Mouse (Mus musculus): ENCODE measurements around the gene Atxn1. TPM values are rescaled to one million over a fixed set of nuclear protein-coding genes. Genes with fewer than 3 reads are reported as not detected.

Atxn1 gene
- polyA plus RNA-seq, 1 experiment: not detected

DNA sequence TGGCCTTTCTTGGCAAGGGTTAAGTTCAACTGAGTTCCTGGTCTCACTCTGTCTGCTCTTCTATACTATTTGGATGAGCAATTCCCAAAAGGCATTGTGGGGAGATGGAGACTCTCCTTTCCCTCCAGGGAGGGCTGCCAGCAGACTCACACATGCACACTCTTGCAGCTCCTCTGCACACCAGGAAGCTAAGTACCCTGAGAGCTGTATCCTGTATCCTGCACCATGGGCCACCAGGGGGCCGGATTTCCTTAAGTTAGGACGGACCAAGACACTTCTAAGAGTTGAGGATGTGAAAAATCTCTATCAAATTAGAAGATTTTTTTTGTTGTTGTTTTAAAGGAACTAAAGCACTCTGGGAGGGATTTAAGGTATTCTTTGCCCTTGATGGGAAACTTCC, 387.0 kb downstream of the Atxn1 start:
- no peak overlapping the region for H3K27ac ChIP-seq (ENCODE audit: insufficient read depth, low read depth, low read length)
- peaks cover 6% of the 10 kb centered on the region for H3K4me1 ChIP-seq (ENCODE audit: control insufficient read depth, insufficient read depth, low read length)
- H3K4me3 ChIP-seq (ENCODE audit: insufficient read depth, low read depth, low read length): no peak overlapping the region
- TF ChIP-seq CTCF (IDR thresholded peaks at IDR 0.05; ENCODE audit: insufficient read depth, low read depth, low read length): no peak
- no peak for TF ChIP-seq POLR2A (IDR thresholded peaks at IDR 0.05; ENCODE audit: insufficient read depth, low read depth, low read length)
- 57% methylated on average over 2 of the region's 2 CpGs for WGBS

DNA sequence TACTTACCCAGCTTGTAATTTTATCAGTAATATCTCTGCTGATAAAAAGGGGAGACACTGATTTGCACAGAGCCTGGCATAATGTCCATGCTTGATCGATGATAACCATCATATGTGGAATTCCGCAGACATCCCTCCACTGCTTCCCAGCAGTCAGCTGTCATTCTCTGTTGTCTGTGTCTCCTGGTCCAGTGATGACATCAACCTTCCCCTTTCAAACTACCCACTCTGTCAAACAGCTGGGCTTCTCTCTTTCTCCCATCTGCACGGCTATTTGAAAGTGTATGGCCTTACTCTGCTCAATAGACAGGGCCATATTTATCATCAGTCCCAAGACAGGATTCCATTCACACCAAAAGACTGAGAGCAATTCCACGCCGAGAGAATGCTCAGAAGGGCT, 387.4 kb downstream of the Atxn1 start:
- no peak overlapping the region for H3K4me3 ChIP-seq (ENCODE audit: insufficient read depth, low read depth, low read length)
- TF ChIP-seq POLR2A (IDR thresholded peaks at IDR 0.05; ENCODE audit: insufficient read depth, low read depth, low read length) (no peak), CTCF (IDR thresholded peaks at IDR 0.05; ENCODE audit: insufficient read depth, low read depth, low read length) (no peak)
- WGBS: 74% methylated on average over 5 of the region's 5 CpGs
- H3K4me1 ChIP-seq (ENCODE audit: control insufficient read depth, insufficient read depth, low read length): peaks cover 5% of the 10 kb centered on the region
- no peak overlapping the region for H3K27ac ChIP-seq (ENCODE audit: insufficient read depth, low read depth, low read length)

DNA sequence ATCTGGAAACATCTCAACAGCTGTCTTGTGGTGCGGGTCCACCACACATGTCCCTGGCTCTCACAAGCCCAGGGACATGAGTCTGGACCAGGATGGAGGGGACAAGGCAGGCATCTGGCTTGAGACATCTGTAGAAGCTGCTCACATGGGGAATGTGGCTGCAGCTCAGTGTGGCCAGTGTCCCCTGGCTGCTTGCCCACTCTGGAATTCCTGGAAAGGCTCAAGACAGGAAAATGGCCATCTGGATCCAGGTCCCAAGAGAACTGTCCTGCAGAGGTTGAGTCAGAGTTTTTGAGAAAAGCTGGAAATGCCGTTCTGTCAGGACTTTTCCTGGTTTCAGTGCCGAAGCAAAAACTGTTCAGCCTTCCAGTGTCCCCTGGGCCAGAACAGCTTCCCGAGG, 388.6 kb downstream of the Atxn1 start:
- H3K4me1 ChIP-seq (ENCODE audit: control insufficient read depth, insufficient read depth, low read length): 0 out of 2 replicates have a peak, but pooled peaks cover 3% of the 10 kb centered on the region
- WGBS: 71% methylated on average over 4 of the region's 4 CpGs
- TF ChIP-seq POLR2A (IDR thresholded peaks at IDR 0.05; ENCODE audit: insufficient read depth, low read depth, low read length): no peak
- TF ChIP-seq CTCF (IDR thresholded peaks at IDR 0.05; ENCODE audit: insufficient read depth, low read depth, low read length): no peak
- no peak overlapping the region for H3K27ac ChIP-seq (ENCODE audit: insufficient read depth, low read depth, low read length)
- H3K4me3 ChIP-seq (ENCODE audit: insufficient read depth, low read depth, low read length): no peak overlapping the region

DNA sequence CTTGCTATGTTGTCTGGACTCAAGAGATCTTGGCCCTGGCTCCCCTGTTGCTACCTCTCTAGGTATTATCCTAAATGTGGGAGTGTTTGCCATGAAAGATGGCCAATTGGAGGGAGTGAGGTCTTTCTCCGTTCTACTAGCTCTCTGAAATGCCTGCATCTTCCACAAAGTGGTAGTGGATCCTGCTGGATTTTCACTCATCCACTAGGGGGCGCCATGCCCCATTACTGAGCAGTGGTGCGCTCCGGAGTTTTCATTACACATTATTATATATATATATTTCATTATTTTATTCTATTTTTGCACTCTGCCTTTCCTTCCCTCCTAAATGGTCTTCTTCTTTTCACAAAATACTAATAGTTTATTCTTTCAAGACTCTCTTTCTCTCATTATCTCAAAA, 392.0 kb downstream of the Atxn1 start:
- H3K27ac ChIP-seq (ENCODE audit: insufficient read depth, low read depth, low read length): no peak overlapping the region
- TF ChIP-seq POLR2A (IDR thresholded peaks at IDR 0.05; ENCODE audit: insufficient read depth, low read depth, low read length): no peak
- WGBS: 8% methylated on average over 4 of the region's 4 CpGs
- no peak overlapping the region for H3K4me3 ChIP-seq (ENCODE audit: insufficient read depth, low read depth, low read length)
- H3K4me1 ChIP-seq (ENCODE audit: control insufficient read depth, insufficient read depth, low read length): 0 out of 2 replicates have a peak, but pooled peaks cover 3% of the 10 kb centered on the region

DNA sequence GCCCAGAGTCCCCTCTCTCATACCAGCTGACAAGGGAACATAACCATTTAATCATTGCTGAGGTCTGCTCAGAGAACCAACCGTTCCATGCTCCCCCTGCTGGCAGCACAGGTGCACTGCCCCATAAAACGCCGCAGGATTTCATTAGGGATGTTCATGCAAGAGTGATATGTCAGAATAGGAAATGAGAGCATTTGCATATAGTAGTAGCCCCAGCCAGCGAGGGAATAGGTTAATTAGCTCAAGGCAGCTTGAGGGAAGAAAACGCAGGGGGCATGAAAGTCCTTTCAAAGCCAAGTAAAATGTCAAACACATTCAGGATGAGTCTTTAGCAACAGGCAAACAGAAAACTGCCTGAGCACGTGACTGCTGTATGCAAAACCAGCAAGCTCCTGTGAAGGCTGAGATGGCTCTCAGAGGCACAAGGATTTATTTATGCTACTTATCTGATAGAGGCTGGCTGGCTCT, 393.0 kb downstream of the Atxn1 start:
- H3K27ac ChIP-seq (ENCODE audit: insufficient read depth, low read depth, low read length): no peak overlapping the region
- H3K4me1 ChIP-seq (ENCODE audit: control insufficient read depth, insufficient read depth, low read length): 0 out of 2 replicates have a peak, but pooled peaks cover 3% of the 10 kb centered on the region
- H3K4me3 ChIP-seq (ENCODE audit: insufficient read depth, low read depth, low read length): no peak overlapping the region
- WGBS: 2% methylated on average over 6 of the region's 6 CpGs
- TF ChIP-seq CTCF (IDR thresholded peaks at IDR 0.05; ENCODE audit: insufficient read depth, low read depth, low read length) (peak; percentile 82), POLR2A (IDR thresholded peaks at IDR 0.05; ENCODE audit: insufficient read depth, low read depth, low read length) (no peak)

DNA sequence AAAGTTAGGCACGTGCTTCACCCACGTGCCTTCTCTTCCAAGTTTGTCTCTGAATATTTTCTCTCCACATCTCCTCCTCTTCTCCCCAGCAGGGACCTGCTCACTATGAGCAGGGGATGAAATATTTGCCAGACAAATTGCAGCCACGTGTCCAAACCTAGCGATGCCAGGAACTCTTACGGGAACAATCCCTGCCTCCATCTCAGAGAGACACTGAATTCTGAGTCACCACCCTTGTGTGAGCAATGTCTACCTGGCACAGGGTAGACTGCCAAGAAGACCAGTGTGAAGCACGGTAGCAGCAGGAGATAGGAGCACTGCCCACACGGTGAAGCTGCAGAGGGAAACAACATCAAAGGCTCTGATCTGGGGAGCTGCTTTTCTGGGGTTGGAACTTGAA, 394.9 kb downstream of the Atxn1 start:
- peaks cover 4% of the 10 kb centered on the region for H3K4me1 ChIP-seq (ENCODE audit: control insufficient read depth, insufficient read depth, low read length)
- no peak for TF ChIP-seq POLR2A (IDR thresholded peaks at IDR 0.05; ENCODE audit: insufficient read depth, low read depth, low read length)
- no peak for TF ChIP-seq CTCF (IDR thresholded peaks at IDR 0.05; ENCODE audit: insufficient read depth, low read depth, low read length)
- WGBS: 45% methylated on average over 7 of the region's 7 CpGs
- H3K27ac ChIP-seq (ENCODE audit: insufficient read depth, low read depth, low read length): no peak overlapping the region
- H3K4me3 ChIP-seq (ENCODE audit: insufficient read depth, low read depth, low read length): no peak overlapping the region

DNA sequence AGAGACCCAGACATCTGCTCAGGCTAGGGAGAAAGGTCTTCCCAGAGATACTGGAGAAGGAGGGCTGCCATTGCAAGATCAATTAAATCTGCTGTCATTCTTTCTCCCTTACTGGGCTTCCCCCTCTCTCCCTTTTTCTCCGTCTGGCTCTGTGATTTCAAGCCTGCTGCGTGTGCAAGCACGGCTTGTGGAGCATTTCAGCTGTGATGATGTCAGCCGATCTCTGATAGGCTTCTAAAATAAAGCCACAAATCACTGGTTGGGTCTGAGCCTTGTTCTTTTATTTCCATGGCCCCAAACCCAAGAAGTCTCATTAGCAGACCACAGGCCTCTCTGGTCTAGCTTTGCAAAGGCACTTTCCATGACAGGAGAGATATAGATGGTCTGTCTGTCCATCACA, 399.9 kb downstream of the Atxn1 start:
- TF ChIP-seq CTCF (IDR thresholded peaks at IDR 0.05; ENCODE audit: insufficient read depth, low read depth, low read length): no peak
- no peak for TF ChIP-seq POLR2A (IDR thresholded peaks at IDR 0.05; ENCODE audit: insufficient read depth, low read depth, low read length)
- H3K4me3 ChIP-seq (ENCODE audit: insufficient read depth, low read depth, low read length): no peak overlapping the region
- H3K27ac ChIP-seq (ENCODE audit: insufficient read depth, low read depth, low read length): peak overlapping the region; percentile 23; the same call in 1 of the 2 replicates
- WGBS: 31% methylated on average over 4 of the region's 4 CpGs
- peaks cover 15% of the 10 kb centered on the region for H3K4me1 ChIP-seq (ENCODE audit: control insufficient read depth, insufficient read depth, low read length)

DNA sequence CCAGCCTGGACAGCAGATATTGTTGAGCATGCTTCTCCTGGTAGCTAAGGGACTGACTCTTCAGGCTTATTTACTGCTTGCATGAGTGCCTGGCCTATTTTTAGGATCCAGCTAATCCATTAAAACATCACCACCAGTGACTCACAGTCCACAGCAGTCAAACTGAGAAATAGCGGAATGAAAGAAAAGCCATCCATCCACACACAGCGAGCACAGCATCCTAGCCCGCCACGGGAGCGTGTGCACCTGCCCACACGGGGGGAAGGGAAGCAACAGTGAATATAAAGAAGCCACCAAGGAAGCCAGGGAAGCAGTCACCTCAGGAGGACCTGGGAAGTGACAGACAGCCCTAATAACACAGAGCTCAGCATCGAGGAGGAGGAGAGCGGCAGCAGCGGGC, 402.8 kb downstream of the Atxn1 start:
- H3K27ac ChIP-seq (ENCODE audit: insufficient read depth, low read depth, low read length): peak overlapping the region; percentile 84
- no peak for TF ChIP-seq CTCF (IDR thresholded peaks at IDR 0.05; ENCODE audit: insufficient read depth, low read depth, low read length)
- no peak for TF ChIP-seq POLR2A (IDR thresholded peaks at IDR 0.05; ENCODE audit: insufficient read depth, low read depth, low read length)
- peaks cover 15% of the 10 kb centered on the region for H3K4me1 ChIP-seq (ENCODE audit: control insufficient read depth, insufficient read depth, low read length)
- H3K4me3 ChIP-seq (ENCODE audit: insufficient read depth, low read depth, low read length): no peak overlapping the region
- 33% methylated on average over 9 of the region's 9 CpGs for WGBS

DNA sequence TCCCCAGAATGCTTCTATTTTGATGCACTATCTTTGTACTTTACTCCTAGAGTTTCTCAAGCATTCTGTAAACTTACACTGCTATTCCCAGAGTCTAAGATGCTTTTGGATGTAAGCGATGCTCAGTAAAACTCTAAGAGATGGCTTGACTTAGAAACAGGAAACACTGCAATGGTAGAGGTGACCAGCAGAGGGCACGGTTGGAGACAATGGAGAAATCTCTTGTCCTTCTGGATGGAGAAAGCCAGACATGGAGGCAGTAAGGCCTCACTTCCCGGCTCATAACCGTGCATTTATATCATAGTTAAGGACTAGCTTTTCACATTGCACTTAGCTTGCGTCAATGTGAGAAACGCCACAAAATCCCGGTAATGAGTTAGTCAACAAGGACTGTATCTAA, 404.3 kb downstream of the Atxn1 start:
- peak overlapping the region; percentile 84 for H3K27ac ChIP-seq (ENCODE audit: insufficient read depth, low read depth, low read length)
- 73% methylated on average over 7 of the region's 7 CpGs for WGBS
- TF ChIP-seq CTCF (IDR thresholded peaks at IDR 0.05; ENCODE audit: insufficient read depth, low read depth, low read length) (no peak), POLR2A (IDR thresholded peaks at IDR 0.05; ENCODE audit: insufficient read depth, low read depth, low read length) (no peak)
- H3K4me3 ChIP-seq (ENCODE audit: insufficient read depth, low read depth, low read length): no peak overlapping the region
- H3K4me1 ChIP-seq (ENCODE audit: control insufficient read depth, insufficient read depth, low read length): peaks cover 17% of the 10 kb centered on the region

DNA sequence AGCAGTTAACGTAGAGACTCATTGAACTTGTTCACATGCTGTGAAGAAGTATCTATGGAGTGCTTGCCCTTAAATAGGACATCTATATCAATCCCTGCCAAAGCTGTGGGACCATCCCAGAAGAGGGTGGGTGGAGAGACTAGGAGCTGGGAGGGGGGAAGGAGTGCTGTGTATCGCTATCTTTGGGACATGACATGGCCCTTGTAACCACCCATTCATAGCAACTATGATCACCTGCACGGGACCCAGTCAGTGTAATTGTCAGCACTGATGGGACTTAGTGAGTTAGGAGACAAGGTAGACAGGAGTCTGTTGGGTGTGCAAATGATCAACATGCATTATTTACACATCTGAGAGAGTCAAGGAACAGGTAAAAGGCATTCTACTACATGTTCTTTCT, 405.6 kb downstream of the Atxn1 start:
- TF ChIP-seq CTCF (IDR thresholded peaks at IDR 0.05; ENCODE audit: insufficient read depth, low read depth, low read length) (no peak), POLR2A (IDR thresholded peaks at IDR 0.05; ENCODE audit: insufficient read depth, low read depth, low read length) (no peak)
- H3K4me3 ChIP-seq (ENCODE audit: insufficient read depth, low read depth, low read length): no peak overlapping the region
- 94% methylated on average over 3 of the region's 3 CpGs for WGBS

More for the DNA sequence above, 405.6 kb downstream of the Atxn1 start:
- peaks cover 12% of the 10 kb centered on the region for H3K4me1 ChIP-seq (ENCODE audit: control insufficient read depth, insufficient read depth, low read length)
- H3K27ac ChIP-seq (ENCODE audit: insufficient read depth, low read depth, low read length): no peak overlapping the region

Measured in olfactory bulb, adult 2 months (tissue).